Mouse (Mus musculus) cerebellum, adult 2 months (tissue): ENCODE measurements around the gene Ocln.

ENCODE experiments used
- CTCF ChIP-seq: fragments of 200-500 bp; IDR thresholded peaks from 2 replicates; pipeline ENCODE4 v1.5.1; 2011; ENCODE audit warnings: low read depth, mild to moderate bottlenecking, control low read depth, low read length, moderate library complexity, borderline replicate concordance; ENCODE audit not compliant: insufficient read depth
- POLR2A ChIP-seq: fragments of 200-500 bp; IDR thresholded peaks from 2 replicates; pipeline ENCODE4 v1.6.1; 2011; ENCODE audit warnings: low read length, control low read depth, borderline replicate concordance; ENCODE audit not compliant: insufficient read depth

- TF ChIP-seq CTCF (no peak), POLR2A (no peak)
Measured at GRCm38 (mm10) chr13:100579220-100579619, 26.7 kb upstream of the Ocln start.
